Mouse (Mus musculus) gastrocnemius, postnatal 36 days (tissue): ENCODE measurements around the gene Cox14. TPM values are rescaled to one million over a fixed set of nuclear protein-coding genes. Genes with fewer than 3 reads are reported as not detected.
"Not testable (repeated sequence)": the region's sequence is repeated elsewhere in the genome, so short reads cannot be mapped to it uniquely, and the experiment has no call there.

Source experiments
- DNase-seq, 2 experiments: peaks; one replicate each; pipeline ENCODE4 v3.0.0; 2022
- intact Hi-C: fragments of 180-260 bp; cut with DNase I; formaldehyde crosslinking; loops from one replicate; pipeline ENCODE4 v1.15.1; 2025
- total RNA-seq, 2 experiments: library from RNA; stranded (reverse); gene quantifications; 2 replicates each; pipeline ENCODE4 v1.2.3; 2021

The Cox14 gene
- total RNA-seq, 2 experiments from 2014 or later = 151 to 159 TPM

- DNase-seq = peak; percentile 64 to 67
- intact Hi-C loops = no loop called here
Observed at GRCm38 (mm10) chr15:99723515-99724291, 1.7 kb upstream of the Cox14 start.

GRCm38 (mm10) chr15:99724292-99725021 lies 961 bp upstream of the Cox14 start:
- DNase-seq = peak; percentile 65 to 66
- intact Hi-C loops = loop anchor here (5.0 kb wide), 1 partner anchor 183 kb away; no protein-coding TSS in a partner anchor

- intact Hi-C loops = loop anchor here (5.0 kb wide), 1 partner anchor 181 kb away; no protein-coding TSS in a partner anchor
- no peak for DNase-seq
Observed at GRCm38 (mm10) chr15:99726549-99726948, 1.1 kb downstream of the Cox14 start.

- intact Hi-C loops = loop anchor here (5.0 kb wide), 1 partner anchor 180 kb away; no protein-coding TSS in a partner anchor
- DNase-seq = not testable (repeated sequence)
Observed at GRCm38 (mm10) chr15:99727039-99727438, 1.6 kb downstream of the Cox14 start.

GRCm38 (mm10) chr15:99727525-99727924 lies 2.1 kb downstream of the Cox14 start:
- no peak for DNase-seq
- intact Hi-C loops = loop anchor here (5.0 kb wide), 1 partner anchor 180 kb away; no protein-coding TSS in a partner anchor

- intact Hi-C loops = loop anchor here (5.0 kb wide), 1 partner anchor 179 kb away; no protein-coding TSS in a partner anchor
- DNase-seq = no peak
Observed at GRCm38 (mm10) chr15:99728211-99728610, 2.8 kb downstream of the Cox14 start.

GRCm38 (mm10) chr15:99729056-99729783 lies 3.8 kb downstream of the Cox14 start:
- DNase-seq = no peak
- intact Hi-C loops = loop anchor here (5.0 kb wide), 1 partner anchor 178 kb away; no protein-coding TSS in a partner anchor

GRCm38 (mm10) chr15:99731167-99731566 lies 5.7 kb downstream of the Cox14 start:
- DNase-seq = no peak
- intact Hi-C loops = no loop called here

GRCm38 (mm10) chr15:99731678-99732077 lies 6.3 kb downstream of the Cox14 start:
- intact Hi-C loops = no loop called here
- DNase-seq = no peak

GRCm38 (mm10) chr15:99733186-99733585 lies 7.8 kb downstream of the Cox14 start:
- DNase-seq = no peak

GRCm38 (mm10) chr15:99735631-99736030 lies 10.2 kb downstream of the Cox14 start:
- DNase-seq = peak; percentile 100
- intact Hi-C loops = no loop called here

More at GRCm38 (mm10) chr15:99733186-99733585, 7.8 kb downstream of the Cox14 start:
- intact Hi-C loops = no loop called here

- DNase-seq = no peak
- intact Hi-C loops = no loop called here
Observed at GRCm38 (mm10) chr15:99736675-99737074, 11.3 kb downstream of the Cox14 start.

GRCm38 (mm10) chr15:99740229-99740628 lies 14.8 kb downstream of the Cox14 start:
- no peak for DNase-seq
- intact Hi-C loops = no loop called here

GRCm38 (mm10) chr15:99754204-99754603 lies 28.8 kb downstream of the Cox14 start:
- intact Hi-C loops = loop anchor here (10.0 kb wide), 1 partner anchor 259 kb away; no protein-coding TSS in a partner anchor
- no peak for DNase-seq

GRCm38 (mm10) chr15:99767467-99767866 lies 42.0 kb downstream of the Cox14 start:
- DNase-seq = no peak
- intact Hi-C loops = no loop called here

- DNase-seq = no peak
- intact Hi-C loops = no loop called here
Observed at GRCm38 (mm10) chr15:99768761-99769160, 43.3 kb downstream of the Cox14 start.

GRCm38 (mm10) chr15:99771004-99771500 lies 45.6 kb downstream of the Cox14 start:
- DNase-seq = no peak
- intact Hi-C loops = loop anchor here (10.0 kb wide), 1 partner anchor 176 kb away; the partner anchor contains the start of gene Aqp5

GRCm38 (mm10) chr15:99771601-99772276 lies 46.3 kb downstream of the Cox14 start:
- peak; percentile 10 to 41 for DNase-seq
- intact Hi-C loops = loop anchor here (10.0 kb wide), 1 partner anchor 177 kb away; the partner anchor contains the start of gene Aqp5

GRCm38 (mm10) chr15:99772277-99772880 lies 47.0 kb downstream of the Cox14 start:
- peak; percentile 83 to 86 for DNase-seq
- intact Hi-C loops = loop anchor here (10.0 kb wide), 1 partner anchor 178 kb away; the partner anchor contains the start of gene Aqp5

GRCm38 (mm10) chr15:99772881-99772924 lies 47.3 kb downstream of the Cox14 start, which contains the start of gene Cers5:
TSS of gene Cers5 (minus strand) at chr15:99772885.
- not testable (repeated sequence) for DNase-seq
- intact Hi-C loops = loop anchor here (10.0 kb wide), 1 partner anchor 178 kb away; the partner anchor contains the start of gene Aqp5
